Mouse (Mus musculus) megakaryocyte, embryonic 14.5 days (primary cell): ENCODE measurements around the gene Eri3.

ENCODE experiments used
- FLI1 ChIP-seq: IDR thresholded peaks from 2 replicates; pipeline ENCODE4 v1.6.1; 2012; ENCODE audit warnings: low read length, inconsistent platforms, mixed read lengths
- GATA1 ChIP-seq: IDR thresholded peaks from 3 replicates; pipeline ENCODE4 v1.6.1; 2012; ENCODE audit warnings: mixed read lengths, low read length, inconsistent platforms, borderline replicate concordance

DNA sequence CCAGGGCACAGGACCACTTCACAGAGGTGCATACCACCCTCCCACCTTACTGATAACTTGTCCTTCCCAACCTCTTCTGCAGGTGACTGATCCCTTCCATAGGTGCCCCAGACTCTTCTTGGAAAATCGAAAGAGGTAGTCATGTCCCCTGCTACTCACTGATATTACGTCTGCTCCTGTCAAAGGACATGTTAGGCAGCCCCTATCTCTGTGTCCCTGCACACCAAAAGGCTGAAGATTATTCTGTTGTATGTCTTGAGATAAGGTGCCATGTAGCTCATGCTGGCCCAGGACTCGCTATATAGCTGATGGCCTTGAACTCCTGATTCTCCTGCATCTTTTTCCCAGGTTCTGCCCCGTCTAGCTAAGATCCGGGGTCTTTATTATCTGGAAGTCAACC lies 24.2 kb upstream of the Eri3 start:
- TF ChIP-seq GATA1 (no peak), FLI1 (no peak)
